ENCODE assay signal across 24 mouse cellular contexts in the genomic region with DNA sequence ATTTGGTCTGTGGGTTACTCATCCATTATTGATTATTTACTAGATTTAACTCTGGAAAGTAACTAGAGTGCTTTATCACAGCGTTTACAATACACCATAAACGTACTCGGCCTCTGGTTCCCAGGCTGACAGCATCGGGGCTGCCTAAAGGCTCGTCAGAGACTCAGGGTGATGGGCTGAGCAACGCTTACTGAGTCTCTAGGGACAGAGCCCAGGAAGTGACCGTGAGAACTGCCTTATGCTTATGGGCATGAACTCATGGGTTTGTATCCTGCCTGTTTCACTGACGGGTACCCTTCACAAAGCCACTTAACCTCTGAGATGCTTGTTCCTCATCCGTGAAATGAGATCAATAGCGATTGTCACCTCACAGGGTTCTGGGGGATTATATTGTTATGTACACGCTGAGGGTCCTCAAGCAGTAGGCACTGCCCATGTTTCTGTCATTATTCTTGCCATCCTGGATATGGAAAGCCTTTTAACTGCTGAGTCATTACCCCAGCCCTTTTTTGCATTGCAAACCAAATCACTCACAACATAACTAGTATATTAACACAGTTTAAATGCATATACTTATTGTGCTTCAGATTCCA. TPM values are rescaled to one million over a fixed set of nuclear protein-coding genes. Genes with fewer than 3 reads are reported as not detected.
DNase-seq lines count a peak whose midpoint lies in the region; ATAC-seq and TF ChIP-seq lines count a peak whose summit lies in the region.
"Had no signal": no experiment of that assay in that cellular context is flagged by ENCODE, and none has a peak within 500 bp of the region (broad histone marks: within the 10 kb centered on the region; RNA-seq: fewer than 3 reads in every experiment).

No protein-coding gene starts in this region.

- peak; percentile 7 for DNase-seq in lung, postnatal 10 days
- no peak for DNase-seq in lung, adult 2 months
- DNase-seq in brain, embryonic 14.5 days (ENCODE audit: low read depth) = peak; percentile 18
- peak; percentile 47 for DNase-seq in midbrain, embryonic 14.5 days
- peak; percentile 61 for DNase-seq in retina, embryonic 14.5 days (ENCODE audit: low spot score)
- DNase-seq in kidney, postnatal 36 days = no peak
- DNase-seq in cerebellum, postnatal 4 days (ENCODE audit: low spot score in 2 of 2) = no peak
- no peak for DNase-seq in urinary bladder, postnatal 36 days (ENCODE audit: low spot score in 2 of 2)
- DNase-seq: cerebellum, postnatal 10 days; gastrocnemius, adult 2 months; heart, adult 2 months; kidney, adult 8-10 months; kidney, postnatal 25 days; layer of hippocampus, adult 9-11 months; liver, embryonic 13.5 days; thymus, adult 2 months had no signal

- H3K4me1 ChIP-seq in lung, adult 2 months (ENCODE audit: control insufficient read depth, insufficient read depth, low read length) = no peaks in the 10 kb centered on the region
- peaks cover 5% of the 10 kb centered on the region; the same call in 1 of the 2 replicates for H3K4me1 ChIP-seq in midbrain, embryonic 14.5 days (ENCODE audit: control insufficient read depth, insufficient read depth, low read length)
- H3K4me1 ChIP-seq: liver, embryonic 13.5 days; megakaryocyte, embryonic 14.5 days had no signal

- TF ChIP-seq POLR2A in lung, adult 2 months (IDR thresholded peaks at IDR 0.05; ENCODE audit: borderline replicate concordance, extremely low read depth, low read depth, low read length) = no peak
- no peak for TF ChIP-seq POLR2A in brain, embryonic 14.5 days (IDR thresholded peaks at IDR 0.05; ENCODE audit: borderline replicate concordance, extremely low read depth, insufficient read depth, insufficient read length, poor library complexity, severe bottlenecking)

- H3K27me3 ChIP-seq in midbrain, embryonic 14.5 days (ENCODE audit: control insufficient read depth, insufficient read depth, low read length) = no peaks in the 10 kb centered on the region
- H3K27me3 ChIP-seq: limb, embryonic 12.5 days; liver, embryonic 13.5 days; megakaryocyte, embryonic 14.5 days had no signal

- no peak overlapping the region for H3K9ac ChIP-seq in midbrain, embryonic 14.5 days (replicated peaks; ENCODE audit: low read length)
- H3K9ac ChIP-seq: limb, embryonic 12.5 days; liver, embryonic 13.5 days had no signal

- no peak overlapping the region for H3K27ac ChIP-seq in midbrain, embryonic 14.5 days (replicated peaks; ENCODE audit: low read depth, low read length)
- H3K27ac ChIP-seq: gastrocnemius, adult 2 months; heart, adult 2 months; limb, embryonic 12.5 days; liver, embryonic 13.5 days had no signal

- H3K4me2 ChIP-seq in midbrain, embryonic 14.5 days (ENCODE audit: low read length) = no peak overlapping the region
- H3K4me2 ChIP-seq: limb, embryonic 12.5 days; liver, embryonic 13.5 days had no signal

- no peak overlapping the region for H3K4me3 ChIP-seq in lung, adult 2 months (replicated peaks; ENCODE audit: extremely low read depth, low read depth, low read length)
- no peak overlapping the region for H3K4me3 ChIP-seq in midbrain, embryonic 14.5 days (replicated peaks; ENCODE audit: low read depth, low read length)
- H3K4me3 ChIP-seq: gastrocnemius, adult 2 months; heart, adult 2 months; limb, embryonic 12.5 days; liver, embryonic 13.5 days; megakaryocyte, embryonic 14.5 days had no signal

- no peaks in the 10 kb centered on the region for H3K9me3 ChIP-seq in midbrain, embryonic 14.5 days (ENCODE audit: control insufficient read depth, low read length)
- H3K9me3 ChIP-seq: limb, embryonic 12.5 days; liver, embryonic 13.5 days had no signal

- no peak for TF ChIP-seq CTCF in lung, adult 2 months (IDR thresholded peaks at IDR 0.05; ENCODE audit: insufficient read depth, low read length)
- TF ChIP-seq CTCF in brain, embryonic 14.5 days (IDR thresholded peaks at IDR 0.05; ENCODE audit: borderline replicate concordance, extremely low read depth, insufficient read depth, insufficient read length) = no peak

- 67% methylated on average over 11 of the region's 11 CpGs for WGBS in lung, adult 2 months
- WGBS in midbrain, embryonic 14.5 days = 27% methylated on average over 11 of the region's 11 CpGs

- peak; percentile 57; the same call in 1 of the 2 replicates for ATAC-seq in midbrain, embryonic 14.5 days (ENCODE audit: low FRiP score, low TSS enrichment)
- ATAC-seq: forebrain, embryonic 14.5 days; lung, postnatal 0 days had no signal

- H3K36me3 ChIP-seq in midbrain, embryonic 14.5 days (ENCODE audit: control insufficient read depth, insufficient read depth, low read length) = no peaks in the 10 kb centered on the region
- H3K36me3 ChIP-seq: limb, embryonic 12.5 days; liver, embryonic 13.5 days had no signal

RNA-seq across cellular contexts. Expression of a gene that starts 23.1 kb away (rescaled TPM):
- not detected in 2 replicates for polyA plus RNA-seq in lung, adult 2 months (2012; rRNA removed)
- polyA plus RNA-seq in brain, embryonic 14.5 days (2012; rRNA removed) = not detected in 2 replicates
- not detected in 2 replicates for polyA plus RNA-seq in midbrain, embryonic 14.5 days (2014; fragmentation: Nextera tagmentation; extraction: Ambion mirVana)
- polyA plus RNA-seq: C2C12; forebrain, embryonic 14.5 days; heart, adult 2 months; heart, postnatal 0 days; limb, embryonic 12.5 days; liver, embryonic 13.5 days; lung, postnatal 0 days; small intestine, adult 2 months; stomach, embryonic 14.5 days; thymus, adult 2 months had no signal

Comparison
In these comparisons a context has a peak if more than half of its experiments do, and no peak if none do; other contexts are left out.
1. DNase-seq: peak in lung, postnatal 10 days (single experiment), brain, embryonic 14.5 days (single experiment), midbrain, embryonic 14.5 days (single experiment) and retina, embryonic 14.5 days (single experiment); none in lung, adult 2 months (single experiment), kidney, postnatal 36 days (0 of 2), cerebellum, postnatal 4 days (0 of 2) and urinary bladder, postnatal 36 days (0 of 2).